Mouse (Mus musculus): Measurements from ENCODE around the gene Srgap3.

DNA sequence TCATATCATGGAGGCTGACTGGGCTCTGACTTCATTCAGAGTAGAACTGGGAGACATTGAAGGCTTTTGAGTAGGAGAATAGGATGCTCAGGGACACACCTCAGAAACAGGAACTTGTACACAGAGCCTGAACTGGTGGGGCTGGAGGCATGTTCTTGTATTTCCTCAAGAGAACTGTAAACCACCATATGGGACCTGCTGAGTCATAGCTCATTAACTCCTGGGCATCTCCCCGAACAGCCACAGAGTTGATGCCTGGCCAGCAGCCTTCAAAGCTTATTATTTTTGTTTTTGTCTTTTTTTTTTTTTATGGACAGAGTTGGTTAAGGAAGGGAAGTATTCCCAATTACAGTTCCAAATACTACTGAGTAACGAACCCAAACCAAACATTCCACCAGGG lies 150.5 kb downstream of the Srgap3 start:
- no peak for TF ChIP-seq HCFC1 (IDR thresholded peaks at IDR 0.05; ENCODE audit: borderline replicate concordance, insufficient read depth, low read length)
- TF ChIP-seq ZC3H11A (IDR thresholded peaks at IDR 0.05; ENCODE audit: borderline replicate concordance, low read depth, low read length): no peak
- no peak for TF ChIP-seq CHD2 (IDR thresholded peaks at IDR 0.05; ENCODE audit: low read depth, low read length)
- no peak for TF ChIP-seq ZNF384 (IDR thresholded peaks at IDR 0.05; ENCODE audit: low read depth, low read length)
